Mouse (Mus musculus) liver, embryonic 13.5 days (tissue): ENCODE results near the gene Myl12a. TPM values are rescaled to one million over a fixed set of nuclear protein-coding genes. Genes with fewer than 3 reads are reported as not detected.
A peak's percentile ranks its signal among the peaks of the same experiment; 100 is the strongest.

Experiments used
- ATAC-seq: fragments of 200-750 bp; cut with Nextera tagmentation; 2 replicates; pipeline ENCODE4 v1.8.0; 2017; ENCODE audit warnings: low read depth, mild to moderate bottlenecking, moderate number of reproducible peaks, moderate library complexity
- DNase-seq: peaks from one replicate; pipeline ENCODE4 v3.0.0; 2022
- H3K27ac ChIP-seq: fragments of 300-500 bp; sonication (generic); 2 replicates; pipeline ENCODE4 v1.5.1; 2015; ENCODE audit warnings: moderate library complexity, mild to moderate bottlenecking, inconsistent platforms
- H3K27me3 ChIP-seq: fragments of 300-500 bp; sonication (generic); 2 replicates; pipeline ENCODE4 v1.6.1; 2015; ENCODE audit warnings: mild to moderate bottlenecking, inconsistent platforms
- H3K36me3 ChIP-seq: fragments of 300-500 bp; sonication (generic); 2 replicates; pipeline ENCODE4 v1.6.1; 2015; ENCODE audit warnings: mild to moderate bottlenecking, inconsistent platforms
- H3K4me1 ChIP-seq: fragments of 300-500 bp; sonication (generic); replicated peaks from 2 replicates; pipeline ENCODE4 v1.6.1; 2015; ENCODE audit warnings: inconsistent platforms
- H3K4me2 ChIP-seq: fragments of 300-500 bp; sonication (generic); 2 replicates; pipeline ENCODE4 v1.6.1; 2015; ENCODE audit warnings: inconsistent platforms, mild to moderate bottlenecking, moderate library complexity
- H3K4me3 ChIP-seq: fragments of 300-500 bp; sonication (generic); replicated peaks from 2 replicates; pipeline ENCODE4 v1.5.1; 2015; ENCODE audit warnings: mild to moderate bottlenecking, inconsistent platforms
- H3K9ac ChIP-seq: fragments of 300-500 bp; sonication (generic); 2 replicates; pipeline ENCODE4 v1.6.1; 2015; ENCODE audit warnings: mild to moderate bottlenecking, inconsistent platforms
- H3K9me3 ChIP-seq: fragments of 300-500 bp; sonication (generic); replicated peaks from 2 replicates; pipeline ENCODE4 v1.6.1; 2016; ENCODE audit warnings: inconsistent platforms
- WGBS: fragments of 180-500 bp; shearing (Covaris S2); methylation state at CpG from one replicate; pipeline ENCODE4 v1.1.7; 2015; ENCODE audit not compliant: insufficient replicate concordance; 5-methylcytosine and 5-hydroxymethylcytosine counted together
- polyA plus RNA-seq: library from polyadenylated mRNA; unstranded; fragments of >200 nt; fragmentation: Nextera tagmentation; extraction: Ambion mirVana; gene quantifications from 2 replicates; pipeline ENCODE4 v1.2.1, GENCODE M21; 2015

The Myl12a gene
- polyA plus RNA-seq, 1 experiment from 2014 or later: 237 TPM

GRCm38 (mm10) chr17:70999187-70999586 is 3.5 kb downstream of the Myl12a start:
- DNase-seq: no peak

GRCm38 (mm10) chr17:70998400-70998975 is 4.2 kb downstream of the Myl12a start:
- WGBS: 75% methylated on average over 9 of the region's 9 CpGs
- no peak for DNase-seq
- H3K9ac ChIP-seq: no peak overlapping the region
- no peak overlapping the region for H3K27ac ChIP-seq
- no peak overlapping the region for H3K4me3 ChIP-seq
- H3K27me3 ChIP-seq: no peaks in the 10 kb centered on the region
- H3K36me3 ChIP-seq: peaks cover 37% of the 10 kb centered on the region
- no peak overlapping the region for H3K4me2 ChIP-seq
- peaks cover 49% of the 10 kb centered on the region for H3K4me1 ChIP-seq
- ATAC-seq: no peak
- H3K9me3 ChIP-seq: no peaks in the 10 kb centered on the region

More at GRCm38 (mm10) chr17:70999187-70999586, 3.5 kb downstream of the Myl12a start:
- WGBS: 75% methylated on average over 5 of the region's 5 CpGs
- Histone ChIP-seq H3K36me3 (peaks cover 30% of the 10 kb centered on the region), H3K9ac (no peak overlapping the region), H3K27ac (no peak overlapping the region), H3K4me3 (no peak overlapping the region), H3K9me3 (no peaks in the 10 kb centered on the region), H3K27me3 (no peaks in the 10 kb centered on the region), H3K4me1 (peaks cover 52% of the 10 kb centered on the region), H3K4me2 (no peak overlapping the region)
- ATAC-seq: no peak

- Histone ChIP-seq H3K4me3 (no peak overlapping the region), H3K9ac (no peak overlapping the region), H3K36me3 (peaks cover 43% of the 10 kb centered on the region), H3K4me1 (peaks cover 44% of the 10 kb centered on the region), H3K27me3 (no peaks in the 10 kb centered on the region), H3K9me3 (no peaks in the 10 kb centered on the region), H3K27ac (no peak overlapping the region), H3K4me2 (no peak overlapping the region)
- no peak for ATAC-seq
- 50% methylated on average over 6 of the region's 6 CpGs for WGBS
- no peak for DNase-seq
Measured at GRCm38 (mm10) chr17:70997836-70998235, 4.8 kb downstream of the Myl12a start.

- Histone ChIP-seq H3K4me1 (peaks cover 58% of the 10 kb centered on the region), H3K27me3 (no peaks in the 10 kb centered on the region), H3K4me3 (no peak overlapping the region), H3K4me2 (no peak overlapping the region), H3K9me3 (no peaks in the 10 kb centered on the region), H3K27ac (no peak overlapping the region), H3K36me3 (peaks cover 55% of the 10 kb centered on the region), H3K9ac (no peak overlapping the region)
- ATAC-seq: no peak
- WGBS: 82% methylated on average over 6 of the region's 6 CpGs
- no peak for DNase-seq
Measured at GRCm38 (mm10) chr17:70995551-70995950, 7.1 kb downstream of the Myl12a start.

- H3K4me3 ChIP-seq: no peak overlapping the region
- no peaks in the 10 kb centered on the region for H3K9me3 ChIP-seq
- peaks cover 51% of the 10 kb centered on the region for H3K36me3 ChIP-seq
- no peak for ATAC-seq
- DNase-seq: no peak
- 65% methylated on average over 6 of the region's 6 CpGs for WGBS
- no peaks in the 10 kb centered on the region for H3K27me3 ChIP-seq
- no peak overlapping the region for H3K27ac ChIP-seq
- H3K9ac ChIP-seq: no peak overlapping the region
- no peak overlapping the region for H3K4me2 ChIP-seq
- H3K4me1 ChIP-seq: peaks cover 55% of the 10 kb centered on the region
Measured at GRCm38 (mm10) chr17:70994671-70995070, 8.0 kb downstream of the Myl12a start.

- H3K9ac ChIP-seq: no peak overlapping the region
- DNase-seq (no peak), ATAC-seq (no peak)
- WGBS: 57% methylated on average over 3 of the region's 3 CpGs
- no peaks in the 10 kb centered on the region for H3K27me3 ChIP-seq
- no peak overlapping the region for H3K4me2 ChIP-seq
- no peaks in the 10 kb centered on the region for H3K9me3 ChIP-seq
- peaks cover 58% of the 10 kb centered on the region for H3K4me1 ChIP-seq
- H3K4me3 ChIP-seq: no peak overlapping the region
- peaks cover 50% of the 10 kb centered on the region for H3K36me3 ChIP-seq
- H3K27ac ChIP-seq: no peak overlapping the region
Measured at GRCm38 (mm10) chr17:70993385-70993807, 9.3 kb downstream of the Myl12a start.

GRCm38 (mm10) chr17:70992662-70993061 is 10.0 kb downstream of the Myl12a start:
- DNase-seq (no peak), ATAC-seq (no peak)
- no peak overlapping the region for H3K4me3 ChIP-seq
- peaks cover 52% of the 10 kb centered on the region for H3K36me3 ChIP-seq
- no peak overlapping the region for H3K9ac ChIP-seq
- no peaks in the 10 kb centered on the region for H3K27me3 ChIP-seq
- H3K9me3 ChIP-seq: no peaks in the 10 kb centered on the region
- peaks cover 57% of the 10 kb centered on the region for H3K4me1 ChIP-seq
- WGBS: 83% methylated on average over 9 of the region's 9 CpGs
- peak overlapping the region; percentile 25; the same call in 1 of the 2 replicates for H3K27ac ChIP-seq
- no peak overlapping the region for H3K4me2 ChIP-seq

GRCm38 (mm10) chr17:70991706-70992625 is 10.7 kb downstream of the Myl12a start:
- H3K27ac ChIP-seq: peak overlapping the region; percentile 85
- peaks cover 52% of the 10 kb centered on the region for H3K36me3 ChIP-seq
- no peak overlapping the region for H3K9ac ChIP-seq
- H3K4me1 ChIP-seq: peaks cover 57% of the 10 kb centered on the region
- ATAC-seq: no peak
- 0 out of 2 replicates have a peak overlapping the region, but pooled peaks have one; percentile 95 for H3K4me3 ChIP-seq
- H3K27me3 ChIP-seq: no peaks in the 10 kb centered on the region
- no peaks in the 10 kb centered on the region for H3K9me3 ChIP-seq
- H3K4me2 ChIP-seq: peak overlapping the region; percentile 95
- DNase-seq: no peak
- WGBS: 69% methylated on average over 16 of the region's 16 CpGs

GRCm38 (mm10) chr17:70990403-70991303 is 12.0 kb downstream of the Myl12a start:
- peak; percentile 73 for DNase-seq
- peak; percentile 93 for ATAC-seq
- Histone ChIP-seq H3K4me2 (peak overlapping the region; percentile 95), H3K27me3 (no peaks in the 10 kb centered on the region), H3K4me1 (peaks cover 66% of the 10 kb centered on the region), H3K9ac (peak overlapping the region; percentile 93), H3K9me3 (no peaks in the 10 kb centered on the region), H3K4me3 (peak overlapping the region; percentile 95), H3K27ac (peak overlapping the region; percentile 85), H3K36me3 (peaks cover 45% of the 10 kb centered on the region)
- 2% methylated on average over 70 of the region's 70 CpGs for WGBS

GRCm38 (mm10) chr17:70989991-70990390 is 12.7 kb downstream of the Myl12a start:
- no peaks in the 10 kb centered on the region for H3K9me3 ChIP-seq
- peaks cover 45% of the 10 kb centered on the region for H3K36me3 ChIP-seq
- peak overlapping the region; percentile 85 for H3K27ac ChIP-seq
- peak overlapping the region; percentile 95 for H3K4me3 ChIP-seq
- peak overlapping the region; percentile 93 for H3K9ac ChIP-seq
- peak; percentile 67 for ATAC-seq
- no peak for DNase-seq
- H3K4me2 ChIP-seq: peak overlapping the region; percentile 95
- H3K4me1 ChIP-seq: peaks cover 70% of the 10 kb centered on the region
- 1% methylated on average over 24 of the region's 24 CpGs for whole genome bisulfite sequencing
- no peaks in the 10 kb centered on the region for H3K27me3 ChIP-seq

- DNase-seq (no peak), ATAC-seq (no peak)
- H3K4me2 ChIP-seq: peak overlapping the region; percentile 95
- H3K4me3 ChIP-seq: peak overlapping the region; percentile 95
- 39% methylated on average over 8 of the region's 8 CpGs for WGBS
- peak overlapping the region; percentile 93 for H3K9ac ChIP-seq
- no peaks in the 10 kb centered on the region for H3K27me3 ChIP-seq
- H3K9me3 ChIP-seq: no peaks in the 10 kb centered on the region
- peak overlapping the region; percentile 85; the same call in 1 of the 2 replicates for H3K27ac ChIP-seq
- peaks cover 39% of the 10 kb centered on the region for H3K36me3 ChIP-seq
- peaks cover 66% of the 10 kb centered on the region for H3K4me1 ChIP-seq
Measured at GRCm38 (mm10) chr17:70989430-70989829, 13.2 kb downstream of the Myl12a start.
